Mouse (Mus musculus) midbrain, embryonic 16.5 days (tissue): Measurements from ENCODE around the gene Pkdcc. TPM values are rescaled to one million over a fixed set of nuclear protein-coding genes. Genes with fewer than 3 reads are reported as not detected.
A peak's percentile ranks its signal among the peaks of the same experiment; 100 is the strongest.

Experiments
- ATAC-seq: fragments of 200-750 bp; cut with Nextera tagmentation; 2 replicates; pipeline ENCODE4 v1.8.0; 2017; ENCODE audit warnings: moderate TSS enrichment
- H3K27ac ChIP-seq: fragments of 300-500 bp; sonication (generic); 2 replicates; pipeline ENCODE4 v1.5.1; 2014; ENCODE audit warnings: mild to moderate bottlenecking, low read length, mixed read lengths
- H3K27me3 ChIP-seq: fragments of 300-500 bp; sonication (generic); 2 replicates; pipeline ENCODE4 v1.6.1; 2014; ENCODE audit warnings: low read depth, low read length, mixed read lengths; ENCODE audit not compliant: control insufficient read depth, insufficient read depth
- H3K36me3 ChIP-seq: fragments of 300-500 bp; sonication (generic); 2 replicates; pipeline ENCODE4 v1.6.1; 2014; ENCODE audit warnings: mild to moderate bottlenecking, low read length, moderate library complexity, mixed read lengths; ENCODE audit not compliant: control insufficient read depth, insufficient read depth
- H3K4me1 ChIP-seq: fragments of 300-500 bp; sonication (generic); 2 replicates; pipeline ENCODE4 v1.6.1; 2014; ENCODE audit warnings: mild to moderate bottlenecking, low read length, mixed read lengths; ENCODE audit not compliant: control insufficient read depth, insufficient read depth
- H3K4me2 ChIP-seq: fragments of 300-500 bp; sonication (generic); 2 replicates; pipeline ENCODE4 v1.6.1; 2014; ENCODE audit warnings: mild to moderate bottlenecking, low read length, mixed read lengths
- H3K4me3 ChIP-seq: fragments of 300-500 bp; sonication (generic); 2 replicates; pipeline ENCODE4 v1.5.1; 2014; ENCODE audit warnings: low read depth, mild to moderate bottlenecking, low read length, moderate library complexity, mixed read lengths
- H3K9ac ChIP-seq: fragments of 300-500 bp; sonication (generic); 2 replicates; pipeline ENCODE4 v1.6.1; 2014; ENCODE audit warnings: low read depth, low read length, mixed read lengths
- H3K9me3 ChIP-seq: fragments of 300-500 bp; sonication (generic); replicated peaks from 2 replicates; pipeline ENCODE4 v1.6.1; 2014; ENCODE audit warnings: mild to moderate bottlenecking, low read length, mixed read lengths; ENCODE audit not compliant: control insufficient read depth, poor library complexity, severe bottlenecking
- WGBS: fragments of 180-500 bp; shearing (Covaris S2); extraction: QIAGEN DNeasy Blood & Tissue Kit; methylation state at CpG from one replicate; pipeline ENCODE4 v1.1.7; 2014; 5-methylcytosine and 5-hydroxymethylcytosine counted together
- polyA plus RNA-seq: library from polyadenylated mRNA; unstranded; fragments of >200 nt; fragmentation: Nextera tagmentation; extraction: Ambion mirVana; gene quantifications from 2 replicates; pipeline ENCODE4 v1.2.1, GENCODE M21; 2015

The Pkdcc gene
- polyA plus RNA-seq, 1 experiment from 2014 or later, result 4.3 TPM

DNA sequence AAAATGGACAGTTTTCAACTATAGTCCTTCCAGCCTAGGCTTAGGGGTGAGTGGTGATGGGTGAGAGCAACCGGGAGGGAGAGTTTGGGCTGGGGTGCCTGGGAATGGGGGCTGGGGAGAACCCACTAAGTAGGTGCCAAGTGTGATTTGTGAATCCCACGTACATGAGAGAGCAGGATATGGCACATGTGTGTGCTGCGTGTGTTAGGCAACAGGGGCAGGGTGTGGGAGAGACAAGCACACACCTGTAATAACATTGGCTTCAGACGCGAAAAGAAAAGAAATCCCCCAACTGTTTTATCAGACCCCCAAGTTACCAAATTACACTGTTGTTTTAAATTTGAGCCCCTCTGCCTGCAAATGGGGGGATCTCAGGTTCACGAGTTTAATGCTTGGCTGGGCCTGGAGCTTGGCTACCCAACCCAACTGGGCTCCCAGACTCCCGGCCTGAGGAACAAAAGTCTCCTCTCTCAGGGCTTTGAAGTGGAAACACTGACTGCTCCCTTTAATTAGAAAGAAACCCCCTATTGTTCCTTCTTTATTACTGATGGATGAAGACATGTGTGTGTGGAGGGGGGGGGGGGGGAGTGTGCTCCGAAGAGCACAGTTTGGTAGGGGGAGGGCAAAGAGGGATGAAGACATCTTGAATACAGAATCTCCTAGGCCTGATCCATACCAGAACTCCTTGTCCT lies 11.3 kb upstream of the Pkdcc start:
- peaks cover 3% of the 10 kb centered on the region; the same call in 1 of the 2 replicates for H3K27me3 ChIP-seq
- ATAC-seq, result no peak
- WGBS, result 17% methylated on average over 8 of the region's 8 CpGs
- H3K4me3 ChIP-seq, result no peak overlapping the region
- H3K4me2 ChIP-seq, result no peak overlapping the region
- H3K9ac ChIP-seq, result no peak overlapping the region
- H3K36me3 ChIP-seq, result no peaks in the 10 kb centered on the region
- H3K4me1 ChIP-seq, result no peaks in the 10 kb centered on the region
- no peak overlapping the region for H3K27ac ChIP-seq
- H3K9me3 ChIP-seq, result no peaks in the 10 kb centered on the region

DNA sequence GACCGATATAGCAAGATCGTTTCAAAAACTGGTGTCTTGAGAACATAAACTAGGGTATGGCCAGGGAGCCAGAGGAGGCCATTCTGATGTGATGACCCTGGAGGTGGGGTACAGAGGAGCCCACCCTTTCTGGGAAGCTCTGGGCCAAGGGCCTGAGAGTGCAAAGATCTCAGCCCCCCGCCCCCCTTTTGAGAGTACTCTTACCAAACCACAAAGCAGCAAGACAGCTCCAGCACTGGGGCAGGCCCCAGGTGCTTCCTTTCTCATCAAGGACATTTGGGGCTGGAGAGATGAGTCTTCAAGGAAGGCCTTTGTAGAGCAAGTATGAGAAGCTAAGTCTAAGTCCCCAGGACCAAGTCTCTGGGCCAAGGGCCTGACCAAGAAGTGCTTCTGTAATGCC lies 7.8 kb upstream of the Pkdcc start:
- peaks cover 15% of the 10 kb centered on the region for H3K27me3 ChIP-seq
- ATAC-seq, result no peak

DNA sequence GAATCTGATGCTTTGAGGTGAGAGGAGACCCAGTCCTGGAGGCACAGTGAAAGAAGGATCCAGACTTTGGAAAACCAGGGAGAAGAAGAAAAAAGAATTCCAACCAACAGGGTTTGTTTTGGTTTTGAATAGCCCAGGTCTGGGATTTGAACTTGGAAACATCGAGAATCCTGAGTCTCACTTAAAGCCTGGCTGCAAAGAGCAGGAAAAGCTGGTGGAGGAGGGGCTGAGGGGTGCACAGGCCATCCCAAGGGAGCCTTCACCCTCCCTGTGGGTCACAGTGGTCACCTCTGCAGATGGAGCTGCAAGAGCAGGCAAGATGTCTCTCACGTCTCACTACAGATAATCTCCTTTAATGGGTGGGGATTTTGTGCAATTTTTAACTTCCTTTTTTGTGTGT lies 6.6 kb upstream of the Pkdcc start:
- H3K27me3 ChIP-seq, result peaks cover 15% of the 10 kb centered on the region
- no peaks in the 10 kb centered on the region for H3K4me1 ChIP-seq
- ATAC-seq, result no peak
- no peak overlapping the region for H3K4me3 ChIP-seq
- H3K27ac ChIP-seq, result no peak overlapping the region
- no peaks in the 10 kb centered on the region for H3K9me3 ChIP-seq
- H3K9ac ChIP-seq, result no peak overlapping the region
- no peaks in the 10 kb centered on the region for H3K36me3 ChIP-seq
- no peak overlapping the region for H3K4me2 ChIP-seq
- WGBS, result 67% methylated on average over 2 of the region's 2 CpGs

More for the DNA sequence above, 7.8 kb upstream of the Pkdcc start:
- 92% methylated on average over 3 of the region's 3 CpGs for WGBS
- Histone ChIP-seq H3K27ac (no peak overlapping the region), H3K4me1 (no peaks in the 10 kb centered on the region), H3K9me3 (no peaks in the 10 kb centered on the region), H3K9ac (no peak overlapping the region), H3K4me3 (no peak overlapping the region), H3K4me2 (no peak overlapping the region), H3K36me3 (no peaks in the 10 kb centered on the region)

DNA sequence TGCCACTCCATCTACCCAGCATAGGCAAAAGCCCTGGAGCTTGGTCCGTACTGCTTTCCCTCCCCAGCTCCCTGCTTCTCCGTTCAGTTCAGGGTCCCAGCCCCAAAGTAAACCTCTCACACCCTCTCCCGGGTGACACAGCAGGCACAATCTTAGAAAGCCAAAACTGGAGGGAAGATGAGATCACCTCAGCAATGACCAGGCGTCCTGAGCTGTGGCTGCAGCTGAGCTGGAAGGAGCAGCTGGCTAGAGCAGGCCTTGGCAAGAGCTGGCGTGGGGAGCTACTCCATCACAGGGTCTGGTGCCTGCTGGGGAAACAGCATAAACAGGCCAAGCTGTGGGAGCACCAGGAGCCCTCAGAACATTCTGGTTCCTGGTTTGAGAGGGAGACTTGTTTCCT lies 4.6 kb upstream of the Pkdcc start:
- Histone ChIP-seq H3K27me3 (peaks cover 15% of the 10 kb centered on the region), H3K4me1 (peaks cover 5% of the 10 kb centered on the region; the same call in 1 of the 2 replicates), H3K9ac (no peak overlapping the region), H3K27ac (no peak overlapping the region), H3K36me3 (no peaks in the 10 kb centered on the region), H3K9me3 (no peaks in the 10 kb centered on the region), H3K4me3 (no peak overlapping the region), H3K4me2 (no peak overlapping the region)
- 78% methylated on average over 5 of the region's 5 CpGs for WGBS
- no peak for ATAC-seq

DNA sequence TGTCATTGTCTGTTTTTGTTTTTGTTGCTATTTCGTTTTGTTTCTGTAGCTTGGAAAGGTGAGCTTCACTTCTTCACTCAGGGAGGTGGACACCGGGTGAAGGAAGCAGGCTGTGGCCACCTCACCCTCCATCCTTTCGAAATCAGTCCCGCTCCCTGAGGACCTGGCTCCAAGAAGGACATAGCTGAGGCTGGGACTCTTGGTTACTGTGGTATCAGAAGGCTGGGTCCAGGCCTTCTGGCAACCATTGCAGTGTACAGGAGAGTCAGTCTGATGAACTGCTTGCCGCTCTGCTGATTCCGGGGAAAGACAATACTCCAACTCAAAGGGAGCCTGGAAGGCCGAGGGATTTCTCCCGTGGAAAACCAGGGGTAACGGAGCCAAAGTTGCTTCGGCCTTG lies 3.9 kb upstream of the Pkdcc start:
- Histone ChIP-seq H3K36me3 (no peaks in the 10 kb centered on the region), H3K4me1 (peaks cover 8% of the 10 kb centered on the region), H3K4me3 (no peak overlapping the region), H3K27ac (no peak overlapping the region), H3K9me3 (no peaks in the 10 kb centered on the region), H3K4me2 (no peak overlapping the region), H3K27me3 (peaks cover 15% of the 10 kb centered on the region), H3K9ac (no peak overlapping the region)
- ATAC-seq, result no peak
- WGBS, result 84% methylated on average over 10 of the region's 10 CpGs

DNA sequence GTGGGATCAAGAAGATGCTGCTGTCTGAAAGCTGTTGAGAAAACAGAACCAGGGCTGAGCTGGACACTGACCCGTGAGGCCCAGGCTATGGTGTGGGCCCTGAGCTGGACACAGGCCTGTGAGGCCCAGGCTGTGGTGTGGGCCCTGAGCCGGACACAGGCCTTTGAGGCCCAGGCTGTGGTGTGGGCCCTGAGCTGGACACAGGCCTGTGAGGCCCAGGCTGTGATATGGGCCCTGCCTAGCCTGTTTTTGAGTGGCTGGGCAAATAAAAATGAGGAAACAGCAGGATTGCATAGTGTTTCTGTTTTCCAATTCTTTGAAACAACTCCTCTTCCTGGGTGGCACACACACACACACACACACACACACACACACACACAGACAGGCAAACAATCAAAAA lies 2.7 kb upstream of the Pkdcc start:
- Histone ChIP-seq H3K36me3 (no peaks in the 10 kb centered on the region), H3K4me2 (no peak overlapping the region), H3K27ac (no peak overlapping the region), H3K9ac (no peak overlapping the region), H3K4me1 (peaks cover 19% of the 10 kb centered on the region), H3K27me3 (peaks cover 14% of the 10 kb centered on the region), H3K9me3 (no peaks in the 10 kb centered on the region), H3K4me3 (no peak overlapping the region)
- no peak for ATAC-seq
- WGBS, result 76% methylated on average over 2 of the region's 2 CpGs

DNA sequence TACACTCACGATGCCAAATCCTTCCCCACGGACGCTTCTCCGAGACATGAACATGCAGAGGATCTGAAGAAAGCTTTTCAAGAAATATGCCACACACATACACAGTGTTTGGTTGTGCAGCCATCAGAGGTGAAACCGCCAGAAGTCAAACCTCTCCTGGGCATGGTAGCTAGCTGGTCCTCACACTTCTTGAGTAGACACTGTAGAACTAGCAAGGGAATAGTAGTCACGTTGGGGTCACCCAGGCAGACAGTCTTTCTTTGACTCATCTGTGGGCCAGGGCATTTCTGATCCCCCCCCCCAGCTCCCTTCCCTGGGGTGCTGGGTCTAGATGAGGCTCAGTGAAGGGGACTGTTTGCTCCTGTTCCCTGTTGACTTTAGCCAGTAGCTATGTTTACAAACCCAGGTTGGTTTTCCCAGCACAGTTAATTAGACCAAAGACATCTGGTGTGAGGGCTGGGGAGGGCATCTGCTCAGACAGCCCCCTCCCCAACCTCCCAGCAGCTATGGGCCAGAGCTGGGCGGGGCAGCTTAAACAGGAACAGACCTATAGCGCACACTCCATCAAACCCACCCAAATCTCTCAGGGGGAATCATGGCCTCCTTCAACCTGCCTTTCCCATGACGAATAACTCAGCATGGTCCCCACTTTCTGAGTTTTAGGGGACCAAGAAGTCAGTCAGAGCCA lies 1.7 kb upstream of the Pkdcc start:
- peaks cover 16% of the 10 kb centered on the region for H3K27me3 ChIP-seq
- 41% methylated on average over 9 of the region's 9 CpGs for WGBS
- no peak overlapping the region for H3K27ac ChIP-seq

DNA sequence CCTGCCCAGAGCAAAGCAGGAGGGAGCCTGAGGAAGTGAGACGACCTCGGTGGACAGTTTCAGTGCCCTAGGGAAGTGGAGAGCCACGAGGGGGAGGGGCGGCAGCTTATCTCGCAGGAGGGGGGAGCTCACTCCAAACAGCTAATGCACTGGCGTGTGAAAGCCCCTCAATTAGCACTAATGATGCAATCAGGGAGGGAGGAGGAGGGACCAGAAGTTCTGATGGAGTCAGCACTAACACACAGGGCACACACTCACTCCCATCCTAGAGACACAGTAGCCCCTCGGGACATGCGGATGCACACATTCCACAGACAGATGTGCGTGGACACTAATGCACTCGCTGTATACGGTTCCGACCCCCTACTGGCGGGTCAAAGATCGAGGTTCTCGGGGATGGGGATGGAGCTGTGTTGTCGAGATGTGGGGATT lies 915 bp upstream of the Pkdcc start:
- under 1% methylated on average over 16 of the region's 16 CpGs for WGBS
- H3K4me3 ChIP-seq, result peak overlapping the region; percentile 64
- peaks cover 24% of the 10 kb centered on the region for H3K4me1 ChIP-seq
- no peak overlapping the region; the same call in 1 of the 2 replicates for H3K27ac ChIP-seq
- ATAC-seq, result peak; percentile 47
- H3K27me3 ChIP-seq, result peaks cover 18% of the 10 kb centered on the region
- H3K4me2 ChIP-seq, result peak overlapping the region; percentile 93
- H3K9ac ChIP-seq, result peak overlapping the region; percentile 85
- no peaks in the 10 kb centered on the region for H3K9me3 ChIP-seq
- no peaks in the 10 kb centered on the region for H3K36me3 ChIP-seq

More for the DNA sequence above, 1.7 kb upstream of the Pkdcc start:
- no peak for ATAC-seq
- Histone ChIP-seq H3K4me3 (no peak overlapping the region), H3K4me1 (peaks cover 19% of the 10 kb centered on the region), H3K4me2 (no peak overlapping the region), H3K36me3 (no peaks in the 10 kb centered on the region), H3K9me3 (no peaks in the 10 kb centered on the region), H3K9ac (no peak overlapping the region)

DNA sequence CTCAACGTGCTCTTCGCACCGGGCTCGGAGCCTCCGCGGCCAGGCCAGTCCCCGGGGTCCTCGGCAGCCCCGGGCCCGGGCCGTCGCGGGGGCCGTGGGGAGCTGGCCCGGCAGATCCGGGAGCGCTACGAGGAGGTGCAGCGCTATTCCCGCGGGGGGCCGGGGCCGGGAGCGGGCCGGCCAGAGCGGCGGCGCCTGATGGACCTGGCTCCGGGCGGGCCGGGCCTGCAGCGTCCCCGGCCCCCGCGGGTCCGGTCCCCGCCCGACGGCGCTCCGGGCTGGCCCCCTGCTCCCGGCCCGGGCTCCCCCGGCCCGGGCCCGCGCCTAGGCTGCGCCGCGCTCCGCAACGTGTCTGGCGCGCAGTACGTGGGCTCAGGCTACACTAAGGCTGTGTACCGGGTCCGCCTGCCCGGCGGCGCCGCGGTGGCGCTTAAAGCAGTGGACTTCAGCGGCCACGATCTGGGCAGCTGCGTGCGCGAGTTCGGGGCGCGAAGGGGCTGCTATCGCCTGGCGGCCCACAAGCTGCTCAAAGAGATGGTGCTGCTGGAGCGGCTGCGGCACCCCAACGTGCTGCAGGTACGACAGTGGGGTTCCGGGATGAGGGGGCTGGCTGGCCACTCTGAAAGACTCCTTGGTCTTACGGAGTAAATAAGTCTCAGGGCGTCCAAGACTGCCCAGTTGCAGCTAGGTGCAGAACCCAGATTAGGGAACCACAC lies 595 bp downstream of the Pkdcc start:
- Histone ChIP-seq H3K4me1 (peaks cover 25% of the 10 kb centered on the region), H3K36me3 (no peaks in the 10 kb centered on the region), H3K4me2 (peak overlapping the region; percentile 93), H3K9ac (peak overlapping the region; percentile 85), H3K27me3 (peaks cover 27% of the 10 kb centered on the region), H3K27ac (peak overlapping the region; percentile 76), H3K9me3 (no peaks in the 10 kb centered on the region), H3K4me3 (peak overlapping the region; percentile 64)
- peak; percentile 50 for ATAC-seq
- under 1% methylated on average over 68 of the region's 80 CpGs for WGBS
